Mouse (Mus musculus) midbrain, postnatal 0 days (tissue): ENCODE measurements around the gene Agxt. TPM values are rescaled to one million over a fixed set of nuclear protein-coding genes. Genes with fewer than 3 reads are reported as not detected.

ENCODE experiments used
- ATAC-seq: fragments of 200-750 bp; cut with Nextera tagmentation; 2 replicates; pipeline ENCODE4 v1.8.0; 2017; ENCODE audit warnings: moderate number of reproducible peaks, mild to moderate bottlenecking, moderate TSS enrichment, moderate library complexity; ENCODE audit not compliant: low FRiP score
- DNase-seq: peaks from one replicate; pipeline ENCODE4 v3.0.0-alpha.2; 2015; ENCODE audit warnings: low spot score
- H3K27ac ChIP-seq: fragments of 300-500 bp; sonication (generic); 2 replicates; pipeline ENCODE4 v1.5.1; 2014; ENCODE audit warnings: low read depth, mild to moderate bottlenecking, low read length, mixed read lengths
- H3K27me3 ChIP-seq: fragments of 300-500 bp; sonication (generic); 2 replicates; pipeline ENCODE4 v1.6.1; 2014; ENCODE audit warnings: low read length, control low read depth, mixed read lengths; ENCODE audit not compliant: insufficient read depth
- H3K36me3 ChIP-seq: fragments of 300-500 bp; sonication (generic); 2 replicates; pipeline ENCODE4 v1.6.1; 2014; ENCODE audit warnings: low read length, control low read depth, mixed read lengths; ENCODE audit not compliant: insufficient read depth
- H3K4me1 ChIP-seq: fragments of 300-500 bp; sonication (generic); 2 replicates; pipeline ENCODE4 v1.6.1; 2014; ENCODE audit warnings: mild to moderate bottlenecking, control low read depth, antibody characterized with exemption, low read length, mixed read lengths; ENCODE audit not compliant: insufficient read depth
- H3K4me2 ChIP-seq: fragments of 300-500 bp; sonication (generic); 2 replicates; pipeline ENCODE4 v1.6.1; 2014; ENCODE audit warnings: low read depth, mild to moderate bottlenecking, low read length, mixed read lengths; ENCODE audit not compliant: poor library complexity, severe bottlenecking
- H3K4me3 ChIP-seq: fragments of 300-500 bp; sonication (generic); 2 replicates; pipeline ENCODE4 v1.5.1; 2014; ENCODE audit warnings: low read depth, mild to moderate bottlenecking, low read length, moderate library complexity
- H3K9ac ChIP-seq: fragments of 300-500 bp; sonication (generic); replicated peaks from 2 replicates; pipeline ENCODE4 v1.6.1; 2014; ENCODE audit warnings: mild to moderate bottlenecking, low read length, moderate library complexity, mixed read lengths; ENCODE audit not compliant: poor library complexity, severe bottlenecking
- H3K9me3 ChIP-seq: fragments of 300-500 bp; sonication (generic); 2 replicates; pipeline ENCODE4 v1.6.1; 2016; ENCODE audit warnings: low read length, control low read depth
- CTCF ChIP-seq: IDR thresholded peaks from 2 replicates; pipeline ENCODE4 v1.5.1; 2016; ENCODE audit warnings: antibody characterized with exemption, mild to moderate bottlenecking
- WGBS: fragments of 180-500 bp; shearing (Covaris S2); extraction: QIAGEN DNeasy Blood & Tissue Kit; methylation state at CpG from one replicate; pipeline ENCODE4 v1.1.7; 2014; 5-methylcytosine and 5-hydroxymethylcytosine counted together
- polyA plus RNA-seq: library from polyadenylated mRNA; unstranded; fragments of >200 nt; fragmentation: Nextera tagmentation; extraction: Ambion mirVana; gene quantifications from 2 replicates; pipeline ENCODE4 v1.2.1, GENCODE M21; 2015
- total RNA-seq: library from RNA; depleted of rRNA; stranded (reverse); fragments of >200 nt; gene quantifications from 2 replicates; pipeline ENCODE4 v1.2.3, GENCODE M21; 2014

Gene Agxt
- total and polyA plus RNA-seq, 2 experiments from 2014 or later, result not detected

DNA sequence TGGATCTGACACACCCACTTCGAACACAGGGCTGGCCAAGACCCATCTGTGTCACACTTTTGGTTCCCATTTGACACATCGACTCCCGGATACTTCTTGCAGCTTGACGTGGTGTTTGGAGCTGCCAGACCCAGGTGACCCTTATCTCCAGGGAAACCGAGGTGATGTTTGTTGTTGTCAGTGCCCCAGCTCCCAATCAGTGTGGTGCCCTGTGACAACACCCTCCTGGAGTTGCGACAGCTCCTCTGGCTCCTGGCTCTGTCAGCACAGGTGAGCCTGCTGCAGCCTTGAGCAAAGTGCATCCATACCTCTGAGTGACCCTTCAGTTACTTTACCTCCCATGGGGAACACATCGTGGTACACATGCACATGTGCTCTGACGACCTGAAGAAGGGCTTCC lies 2.4 kb upstream of the Agxt start:
- Histone ChIP-seq H3K4me2 (no peak overlapping the region), H3K9ac (no peak overlapping the region), H3K27me3 (no peaks in the 10 kb centered on the region), H3K36me3 (no peaks in the 10 kb centered on the region), H3K9me3 (no peaks in the 10 kb centered on the region), H3K4me3 (no peak overlapping the region), H3K27ac (no peak overlapping the region), H3K4me1 (no peaks in the 10 kb centered on the region)
- TF ChIP-seq CTCF, result no peak
- DNase-seq (no peak), ATAC-seq (no peak)
- 69% methylated on average over 8 of the region's 8 CpGs for WGBS

DNA sequence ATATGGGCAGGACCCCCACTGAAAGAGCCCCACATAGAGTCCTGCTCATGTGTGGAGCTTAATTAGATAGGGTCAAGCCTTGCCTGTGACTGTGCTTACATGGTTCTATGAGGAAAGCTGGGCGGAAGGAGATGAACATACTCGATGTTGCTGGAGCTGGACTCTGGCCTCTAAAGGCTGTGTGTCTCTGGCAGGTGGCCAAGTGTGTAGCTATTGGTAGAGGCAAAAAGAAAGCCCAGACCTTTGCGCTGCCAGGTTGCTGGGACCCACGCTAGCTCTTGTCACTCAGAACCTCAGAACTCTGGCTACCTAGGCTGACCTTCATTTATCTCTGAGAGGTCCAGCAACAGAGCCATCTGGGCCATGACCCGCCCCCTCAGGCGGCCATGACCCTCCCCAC lies 3.5 kb downstream of the Agxt start:
- Histone ChIP-seq H3K27me3 (no peaks in the 10 kb centered on the region), H3K9me3 (no peaks in the 10 kb centered on the region), H3K36me3 (no peaks in the 10 kb centered on the region), H3K4me3 (no peak overlapping the region), H3K4me1 (no peaks in the 10 kb centered on the region), H3K4me2 (no peak overlapping the region), H3K9ac (no peak overlapping the region), H3K27ac (no peak overlapping the region)
- 82% methylated on average over 6 of the region's 6 CpGs for WGBS
- no peak for TF ChIP-seq CTCF
- DNase-seq (peak; percentile 17), ATAC-seq (no peak)

DNA sequence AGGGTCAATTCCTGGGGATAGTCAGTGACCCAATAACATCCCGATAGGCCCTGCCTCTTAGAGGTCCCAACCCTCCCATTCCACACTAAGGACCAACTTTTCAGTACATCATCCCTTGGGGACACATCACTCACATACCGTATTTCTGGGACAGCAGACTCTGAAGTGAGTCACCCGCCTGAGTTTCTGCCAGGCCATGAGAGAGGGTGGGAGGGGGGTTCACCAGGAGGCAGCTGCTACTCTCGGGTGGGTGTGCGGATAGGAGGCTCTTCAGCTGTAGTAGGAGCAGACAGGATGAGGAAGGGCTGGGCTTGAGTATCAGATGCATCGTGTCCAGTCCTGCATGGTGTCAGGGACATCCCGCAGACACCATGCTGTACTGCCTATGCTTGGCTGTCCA lies 4.7 kb downstream of the Agxt start:
- ATAC-seq (no peak), DNase-seq (no peak)
- H3K36me3 ChIP-seq, result no peaks in the 10 kb centered on the region
- H3K9ac ChIP-seq, result no peak overlapping the region
- no peak for TF ChIP-seq CTCF
- H3K4me2 ChIP-seq, result no peak overlapping the region
- H3K9me3 ChIP-seq, result no peaks in the 10 kb centered on the region
- 83% methylated on average over 7 of the region's 7 CpGs for WGBS
- H3K27ac ChIP-seq, result no peak overlapping the region
- H3K4me1 ChIP-seq, result no peaks in the 10 kb centered on the region
- H3K27me3 ChIP-seq, result no peaks in the 10 kb centered on the region
- H3K4me3 ChIP-seq, result no peak overlapping the region

DNA sequence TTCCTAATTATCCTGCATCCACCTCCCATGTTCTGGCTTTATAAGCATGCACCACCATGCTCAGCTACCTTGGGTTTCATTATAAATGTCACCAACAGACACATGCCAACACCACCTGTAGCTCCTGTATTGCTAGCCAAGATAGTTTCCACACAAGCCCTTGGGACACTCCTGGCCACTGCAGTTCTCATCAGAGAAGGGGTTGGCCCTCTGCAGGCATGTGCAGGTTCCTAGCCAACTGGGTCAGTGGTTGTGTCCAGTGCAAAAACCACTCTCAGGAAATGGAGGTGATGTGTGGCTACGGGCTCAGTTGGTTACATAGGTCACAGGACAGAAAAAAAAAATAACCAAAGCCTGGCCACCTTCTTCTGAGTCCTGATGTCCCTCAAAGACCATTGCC lies 7.8 kb downstream of the Agxt start:
- H3K9ac ChIP-seq, result no peak overlapping the region
- no peak overlapping the region for H3K4me3 ChIP-seq
- H3K4me1 ChIP-seq, result no peaks in the 10 kb centered on the region
- H3K9me3 ChIP-seq, result no peaks in the 10 kb centered on the region
- no peak for DNase-seq
- WGBS, result 92% methylated on average over 1 of the region's 1 CpGs
- no peak overlapping the region for H3K4me2 ChIP-seq
- TF ChIP-seq CTCF, result no peak
- ATAC-seq, result no peak
- H3K27me3 ChIP-seq, result no peaks in the 10 kb centered on the region
- H3K27ac ChIP-seq, result no peak overlapping the region
- H3K36me3 ChIP-seq, result no peaks in the 10 kb centered on the region

DNA sequence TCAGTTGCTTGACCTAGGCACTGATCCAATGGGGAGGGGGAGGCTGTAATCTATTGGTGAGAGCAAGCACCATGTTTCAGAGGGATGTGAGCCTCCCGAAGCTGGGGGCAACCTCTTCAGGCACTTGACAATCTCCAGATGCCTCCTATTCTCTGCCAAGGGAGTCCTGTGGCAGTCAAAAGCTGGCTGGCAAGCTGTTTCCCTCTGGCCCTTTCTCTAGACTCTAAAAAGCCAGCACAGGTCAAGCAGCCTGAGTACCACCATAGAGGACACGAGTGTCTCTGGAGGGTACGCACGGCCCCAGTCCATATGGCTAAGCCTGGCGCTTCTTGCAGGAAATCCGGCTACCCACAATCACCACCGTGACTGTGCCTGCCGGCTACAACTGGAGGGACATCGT lies 9.1 kb downstream of the Agxt start:
- H3K9ac ChIP-seq, result no peak overlapping the region
- H3K27me3 ChIP-seq, result no peaks in the 10 kb centered on the region
- ATAC-seq, result no peak
- 79% methylated on average over 9 of the region's 9 CpGs for WGBS
- no peak overlapping the region for H3K27ac ChIP-seq
- H3K4me3 ChIP-seq, result no peak overlapping the region
- TF ChIP-seq CTCF, result no peak
- peak; percentile 46 for DNase-seq
- H3K9me3 ChIP-seq, result no peaks in the 10 kb centered on the region
- no peak overlapping the region for H3K4me2 ChIP-seq
- no peaks in the 10 kb centered on the region for H3K36me3 ChIP-seq
- H3K4me1 ChIP-seq, result no peaks in the 10 kb centered on the region

DNA sequence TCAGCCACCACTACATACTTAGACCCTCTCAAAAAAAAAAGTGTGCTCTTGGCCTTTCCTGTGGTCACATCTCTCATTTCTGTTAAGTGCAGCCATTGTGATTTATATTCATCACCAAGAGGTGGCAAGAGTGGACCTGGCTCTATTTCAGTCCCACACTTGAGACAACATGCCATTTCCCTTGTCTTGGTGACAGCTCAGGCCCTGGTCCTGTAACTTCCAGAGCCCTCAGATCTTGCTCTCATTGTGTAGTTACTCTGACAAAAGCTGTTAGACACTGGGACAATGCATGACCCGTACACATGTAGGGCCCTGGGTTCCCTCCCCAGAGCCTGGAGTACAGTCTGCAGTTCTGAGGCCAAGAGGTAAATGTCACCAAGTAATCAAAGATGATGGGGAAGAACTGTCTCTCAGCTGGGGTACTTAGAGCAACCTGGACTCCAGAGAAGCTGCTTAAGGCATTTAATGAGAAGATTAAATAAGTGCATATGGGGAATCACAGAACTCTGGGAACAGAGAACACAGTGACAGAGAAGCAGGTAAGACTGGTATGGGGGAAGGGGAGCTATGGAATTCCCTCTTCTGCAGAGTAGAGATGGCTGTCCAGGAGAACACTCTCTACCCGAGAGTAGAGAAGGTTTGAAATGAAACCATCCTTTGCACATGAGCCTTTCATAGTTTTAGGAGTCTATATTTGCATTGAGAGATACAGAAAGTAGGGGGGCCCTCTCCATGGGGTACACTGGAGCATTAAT lies 16.0 kb downstream of the Agxt start:
- H3K9ac ChIP-seq, result no peak overlapping the region
- no peak for DNase-seq
- H3K27me3 ChIP-seq, result no peaks in the 10 kb centered on the region
- no peaks in the 10 kb centered on the region for H3K4me1 ChIP-seq
- no peak for ATAC-seq
- WGBS, result 75% methylated on average over 2 of the region's 2 CpGs
- no peak for TF ChIP-seq CTCF
- no peak overlapping the region for H3K4me2 ChIP-seq
- H3K27ac ChIP-seq, result no peak overlapping the region
- H3K9me3 ChIP-seq, result no peaks in the 10 kb centered on the region
- no peak overlapping the region for H3K4me3 ChIP-seq
- no peaks in the 10 kb centered on the region for H3K36me3 ChIP-seq
